Mouse (Mus musculus): ENCODE results near the gene Cd180.

The Cd180 gene

GRCm38 (mm10) chr13:102737811-102738210 is 44.5 kb downstream of the Cd180 start:
- in situ Hi-C loops (cut with MboI, MseI) = no loop called here

DNA sequence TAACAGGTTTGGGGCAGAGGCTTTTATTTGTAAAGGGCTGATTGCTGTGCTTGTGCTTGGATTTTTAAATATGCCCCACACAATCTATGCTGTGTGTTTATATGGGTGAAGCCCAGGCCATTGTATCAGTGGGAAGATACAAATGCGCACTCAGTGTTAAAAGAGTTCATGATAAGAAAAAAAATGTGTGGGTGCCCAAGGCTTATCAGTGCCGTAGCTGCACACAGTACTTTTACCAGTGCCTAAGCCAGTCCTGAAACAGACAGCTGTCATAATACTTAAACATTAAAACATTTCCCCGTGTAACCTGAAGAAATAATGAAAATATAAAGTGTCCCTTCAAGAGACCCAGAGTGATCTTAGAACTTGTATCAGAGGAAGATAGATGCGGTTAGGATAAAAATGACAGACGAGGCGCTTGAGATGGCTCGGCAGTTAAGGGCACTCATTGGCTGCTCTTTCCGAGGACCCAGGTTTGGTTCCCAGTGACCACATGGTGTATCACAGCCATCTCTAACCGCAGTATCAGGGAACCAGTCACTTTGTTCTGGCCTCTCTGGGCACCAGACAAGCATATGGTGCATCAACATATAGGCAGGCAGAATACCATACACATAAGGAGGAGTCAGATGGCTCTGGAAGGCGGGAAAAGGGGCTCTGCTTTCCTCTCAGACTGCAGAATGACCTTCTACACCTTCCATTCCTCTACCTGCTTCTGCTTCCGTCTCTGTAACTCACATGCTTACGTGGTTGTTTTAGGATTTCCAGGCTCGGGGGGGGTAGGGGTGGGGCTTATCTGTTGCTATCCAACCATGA is 46.6 kb downstream of the Cd180 start:
- in situ Hi-C loops (cut with MboI, MseI) = no loop called here

- in situ Hi-C loops (cut with MboI, MseI) = loop anchor here (5.0 kb wide), 1 partner anchor 72 kb away; no protein-coding TSS in a partner anchor
Observed at GRCm38 (mm10) chr13:102744481-102745269, 51.3 kb downstream of the Cd180 start.

GRCm38 (mm10) chr13:102745270-102745600 is 51.9 kb downstream of the Cd180 start:
- in situ Hi-C loops (cut with MboI, MseI) = loop anchor here (5.0 kb wide), 1 partner anchor 73 kb away; no protein-coding TSS in a partner anchor

DNA sequence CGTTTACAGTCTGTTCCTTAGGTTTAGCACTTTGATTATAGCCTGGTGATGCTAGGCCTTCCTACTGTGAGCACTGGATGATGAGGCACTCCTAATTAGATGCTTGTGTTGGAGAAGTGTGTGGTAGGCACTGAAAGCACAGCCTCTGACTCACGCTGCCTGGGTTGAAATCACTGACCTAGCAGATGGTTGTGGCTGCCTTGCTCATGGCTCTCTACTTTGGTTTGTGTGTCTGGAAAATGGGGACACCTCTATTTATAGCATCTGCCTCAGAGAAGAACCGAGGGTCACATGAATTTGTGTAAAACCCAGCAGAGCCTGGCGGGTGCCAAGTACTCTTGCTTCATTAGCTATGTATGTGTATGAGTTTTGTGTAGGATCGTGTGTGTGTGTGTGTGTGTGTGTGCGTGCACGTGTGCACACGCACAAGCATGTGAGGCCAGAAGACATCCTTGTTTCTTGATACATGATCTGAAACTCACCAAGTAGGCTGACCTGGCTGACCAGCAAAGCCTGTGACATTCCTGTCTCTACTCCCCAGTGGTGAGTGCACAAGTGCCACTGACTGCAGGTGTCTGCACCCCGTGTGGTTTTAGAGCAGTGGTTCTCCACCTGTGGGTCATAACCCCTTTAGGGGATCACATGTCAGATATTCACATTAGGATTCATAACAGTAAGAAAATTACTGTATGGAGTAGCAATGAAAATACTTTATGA is 52.4 kb downstream of the Cd180 start:
- in situ Hi-C loops (cut with MboI, MseI) = loop anchor here (5.0 kb wide), 1 partner anchor 73 kb away; no protein-coding TSS in a partner anchor

GRCm38 (mm10) chr13:102746803-102747561 is 53.6 kb downstream of the Cd180 start:
- in situ Hi-C loops (cut with MboI, MseI) = loop anchor here (5.0 kb wide), 1 partner anchor 75 kb away; no protein-coding TSS in a partner anchor

DNA sequence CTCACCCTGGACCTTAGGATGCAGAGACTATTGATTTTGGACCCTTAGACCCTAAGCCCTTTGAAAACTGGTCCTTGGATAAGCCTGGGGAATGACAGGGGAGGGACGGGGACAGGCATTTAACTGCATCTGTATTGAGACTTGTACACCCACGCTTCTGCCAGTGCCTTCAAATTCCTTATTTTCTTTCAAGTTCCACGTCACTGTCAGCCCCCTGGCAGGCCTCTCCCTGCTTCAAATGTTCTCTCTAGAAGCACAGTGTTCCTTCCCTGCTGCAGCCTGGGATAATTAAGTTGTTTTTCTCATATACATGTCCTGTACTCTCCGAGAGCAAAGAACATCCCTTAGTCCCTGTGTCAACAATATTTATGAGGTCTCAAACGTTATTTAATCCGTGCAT is 55.8 kb downstream of the Cd180 start:
- in situ Hi-C loops (cut with MboI, MseI) = loop anchor here (5.0 kb wide), 1 partner anchor 77 kb away; no protein-coding TSS in a partner anchor

GRCm38 (mm10) chr13:102749891-102750290 is 56.5 kb downstream of the Cd180 start:
- in situ Hi-C loops (cut with MboI, MseI) = loop anchor here (5.0 kb wide), 1 partner anchor 78 kb away; no protein-coding TSS in a partner anchor

GRCm38 (mm10) chr13:102753714-102754556 is 60.6 kb downstream of the Cd180 start:
- in situ Hi-C loops (cut with MboI, MseI) = no loop called here

DNA sequence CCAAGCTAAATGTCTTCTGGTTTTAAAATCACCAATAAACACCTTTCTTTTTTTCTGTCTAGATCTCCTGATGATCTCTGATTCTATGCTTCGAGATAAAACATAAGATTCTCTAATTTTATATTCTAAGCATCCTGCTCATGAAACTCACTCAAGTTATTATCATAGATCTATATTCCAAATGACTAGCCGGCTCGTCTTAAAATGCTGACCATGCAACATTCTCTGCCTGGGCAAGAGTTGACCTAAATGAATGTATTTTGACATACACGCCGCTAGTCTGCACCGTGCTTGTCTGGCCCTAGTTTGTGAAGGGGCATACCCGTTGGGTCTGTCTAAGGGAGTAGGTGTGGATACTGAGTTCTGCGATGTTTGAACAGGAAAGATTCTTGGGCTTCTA is 61.8 kb downstream of the Cd180 start:
- in situ Hi-C loops (cut with MboI, MseI) = no loop called here

DNA sequence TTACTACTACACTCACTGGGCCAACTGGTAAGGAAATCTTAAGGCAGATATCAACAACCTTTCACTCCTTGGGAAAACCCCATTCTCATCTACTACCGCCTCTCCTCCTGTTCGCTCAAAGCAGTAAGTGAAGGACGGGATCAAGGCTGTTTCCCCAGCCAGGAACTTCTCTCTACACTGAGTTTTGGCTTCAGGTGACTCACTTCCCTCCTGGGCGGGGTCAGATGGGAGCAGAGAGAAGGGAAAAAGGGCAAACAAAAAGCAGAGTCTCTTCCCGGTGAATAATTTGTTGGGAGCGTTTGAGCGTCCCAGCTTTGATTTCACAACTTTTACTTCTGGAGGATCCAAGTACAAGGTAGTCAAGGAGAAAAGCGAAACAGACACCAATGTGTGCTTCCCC is 62.7 kb downstream of the Cd180 start:
- in situ Hi-C loops (cut with MboI, MseI) = no loop called here

DNA sequence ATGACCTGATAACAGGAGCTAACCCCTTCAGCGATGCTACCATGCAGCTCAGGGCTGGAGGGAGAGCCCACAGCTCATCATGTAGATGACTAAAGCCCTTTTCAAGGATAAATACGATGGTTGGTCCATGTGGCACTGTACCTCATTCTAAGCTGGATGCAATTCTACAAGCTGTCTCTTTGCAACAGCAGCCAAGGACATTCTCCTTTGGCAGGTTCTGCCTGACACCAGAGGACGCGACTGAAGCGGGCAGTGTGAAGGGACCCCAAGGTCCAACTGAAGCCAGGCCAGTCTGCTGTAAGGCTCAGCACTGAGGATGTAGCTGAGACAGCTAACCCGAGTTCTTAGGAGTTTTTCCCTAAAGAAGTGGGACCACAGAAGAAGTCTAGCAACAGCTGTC is 64.7 kb downstream of the Cd180 start:
- in situ Hi-C loops (cut with MboI, MseI) = no loop called here

GRCm38 (mm10) chr13:102761410-102761809 is 68.1 kb downstream of the Cd180 start:
- in situ Hi-C loops (cut with MboI, MseI) = no loop called here

- in situ Hi-C loops (cut with MboI, MseI) = no loop called here
Observed at GRCm38 (mm10) chr13:102762203-102762602, 68.8 kb downstream of the Cd180 start.

GRCm38 (mm10) chr13:102764218-102764617 is 70.9 kb downstream of the Cd180 start:
- in situ Hi-C loops (cut with MboI, MseI) = no loop called here

DNA sequence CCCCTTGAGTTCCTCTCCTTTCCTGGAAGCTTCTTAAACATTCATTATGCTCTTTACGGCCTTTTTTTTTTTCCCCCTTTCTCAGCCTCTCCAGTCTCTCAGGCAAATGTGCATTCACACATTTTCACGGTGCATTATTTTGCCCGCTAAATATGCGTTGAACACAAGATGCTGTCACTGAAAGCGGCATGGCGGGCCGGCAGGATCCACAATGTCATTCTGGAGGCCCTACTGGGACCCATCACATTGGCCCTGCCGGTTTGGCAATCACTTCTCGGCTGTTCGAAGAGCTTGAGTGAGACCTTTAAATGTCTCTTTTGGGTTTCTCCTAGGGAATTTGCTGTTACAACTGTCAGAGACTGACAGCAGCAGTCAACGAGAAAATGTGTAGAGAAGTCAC is 71.9 kb downstream of the Cd180 start:
- in situ Hi-C loops (cut with MboI, MseI) = no loop called here

DNA sequence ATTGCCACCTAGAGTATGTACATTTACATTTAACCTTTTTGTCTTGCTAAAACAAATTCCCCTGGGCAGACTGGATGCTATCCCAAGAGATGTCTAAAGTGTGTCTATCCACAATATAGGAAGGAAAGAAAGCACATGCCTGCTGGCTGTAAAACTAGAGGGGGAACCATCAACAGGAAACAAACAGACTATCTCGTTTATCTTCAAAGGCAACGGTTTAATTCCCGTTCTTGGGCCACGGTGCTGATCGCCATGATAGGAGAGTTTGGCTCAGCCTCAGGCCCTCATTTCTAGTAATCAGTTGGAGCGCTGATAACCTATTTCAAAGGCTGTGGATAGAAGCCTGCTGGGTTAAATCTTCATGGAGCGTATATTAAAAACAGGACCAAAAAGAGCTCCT is 73.8 kb downstream of the Cd180 start:
- in situ Hi-C loops (cut with MboI, MseI) = no loop called here

- in situ Hi-C loops (cut with MboI, MseI) = no loop called here
Observed at GRCm38 (mm10) chr13:102768512-102768911, 75.2 kb downstream of the Cd180 start.

- in situ Hi-C loops (cut with MboI, MseI) = no loop called here
Observed at GRCm38 (mm10) chr13:102770194-102770593, 76.8 kb downstream of the Cd180 start.

GRCm38 (mm10) chr13:102773169-102773568 is 79.8 kb downstream of the Cd180 start:
- in situ Hi-C loops (cut with MboI, MseI) = no loop called here

Measured in T-helper 1 cell (primary cell).